Mouse (Mus musculus) kidney, embryonic 16.5 days (tissue): ENCODE results near the gene Gm12355. TPM values are rescaled to one million over a fixed set of nuclear protein-coding genes. Genes with fewer than 3 reads are reported as not detected.
"Not testable (repeated sequence)": the region's sequence is repeated elsewhere in the genome, so short reads cannot be mapped to it uniquely, and the experiment has no call there.

Experiments used
- ATAC-seq: fragments of 200-750 bp; cut with Nextera tagmentation; 2 replicates; pipeline ENCODE4 v1.8.0; 2017; ENCODE audit warnings: moderate TSS enrichment; ENCODE audit not compliant: low FRiP score, low TSS enrichment
- H3K27ac ChIP-seq: fragments of 300-500 bp; sonication (generic); 2 replicates; pipeline ENCODE4 v1.5.1; 2014; ENCODE audit warnings: low read length
- H3K27me3 ChIP-seq: fragments of 300-500 bp; sonication (generic); 2 replicates; pipeline ENCODE4 v1.6.1; 2014; ENCODE audit warnings: low read length, control low read depth, mixed read lengths; ENCODE audit not compliant: insufficient read depth
- H3K36me3 ChIP-seq: fragments of 300-500 bp; sonication (generic); 2 replicates; pipeline ENCODE4 v1.6.1; 2014; ENCODE audit warnings: low read length, control low read depth, mixed read lengths; ENCODE audit not compliant: insufficient read depth
- H3K4me1 ChIP-seq: fragments of 300-500 bp; sonication (generic); 2 replicates; pipeline ENCODE4 v1.6.1; 2014; ENCODE audit warnings: low read length, control low read depth, mixed read lengths; ENCODE audit not compliant: insufficient read depth
- H3K4me2 ChIP-seq: fragments of 300-500 bp; sonication (generic); replicated peaks from 2 replicates; pipeline ENCODE4 v1.6.1; 2014; ENCODE audit warnings: low read depth, low read length
- H3K4me3 ChIP-seq: fragments of 300-500 bp; sonication (generic); 2 replicates; pipeline ENCODE4 v1.5.1; 2014; ENCODE audit warnings: mild to moderate bottlenecking, low read length
- H3K9ac ChIP-seq: fragments of 300-500 bp; sonication (generic); replicated peaks from 2 replicates; pipeline ENCODE4 v1.6.1; 2014; ENCODE audit warnings: low read length
- H3K9me3 ChIP-seq: fragments of 300-500 bp; sonication (generic); 2 replicates; pipeline ENCODE4 v1.6.1; 2016; ENCODE audit warnings: low read length, control low read depth
- WGBS: fragments of 180-500 bp; shearing (Covaris S2); extraction: QIAGEN DNeasy Blood & Tissue Kit; methylation state at CpG from one replicate; pipeline ENCODE4 v1.1.7; 2014; 5-methylcytosine and 5-hydroxymethylcytosine counted together
- polyA plus RNA-seq: library from polyadenylated mRNA; unstranded; fragments of >200 nt; fragmentation: Nextera tagmentation; extraction: Ambion mirVana; gene quantifications from 2 replicates; pipeline ENCODE4 v1.2.1, GENCODE M21; 2015

Gm12355 gene
- polyA plus RNA-seq, 1 experiment from 2014 or later = 0.86 TPM

- H3K36me3 ChIP-seq = no peaks in the 10 kb centered on the region
- 92% methylated on average over 13 of the region's 13 CpGs for WGBS
- ATAC-seq = no peak
- H3K27me3 ChIP-seq = no peaks in the 10 kb centered on the region
- H3K27ac ChIP-seq = no peak overlapping the region
- no peaks in the 10 kb centered on the region for H3K4me1 ChIP-seq
- H3K4me2 ChIP-seq = no peak overlapping the region
- H3K9me3 ChIP-seq = peaks cover 6% of the 10 kb centered on the region
- no peak overlapping the region for H3K9ac ChIP-seq
- no peak overlapping the region for H3K4me3 ChIP-seq
These were observed 4.7 kb downstream of the Gm12355 start for GRCm38 (mm10) chr11:98620791-98621190.

DNA sequence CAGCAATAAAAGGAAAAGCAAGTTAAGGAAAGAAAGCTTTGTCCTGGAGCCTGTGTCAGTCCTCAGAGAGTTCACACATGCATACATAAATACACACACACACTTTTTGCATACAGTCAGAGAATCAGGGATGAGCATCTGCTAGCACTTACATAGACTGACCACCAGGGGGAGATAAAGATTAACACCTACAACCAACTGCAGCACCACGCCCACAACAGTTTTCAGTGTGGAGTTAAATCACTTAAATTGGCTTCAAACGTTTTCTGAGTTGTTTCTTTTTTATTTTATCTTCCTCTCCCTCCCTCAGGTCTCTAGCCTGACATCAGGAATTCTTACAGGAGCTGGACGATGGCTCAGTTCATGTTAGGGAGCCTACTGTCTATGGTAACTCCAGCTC is 18.7 kb downstream of the Gm12355 start:
- 0 out of 2 replicates have a peak, but pooled peaks have one; percentile 9 for ATAC-seq
- 3% methylated on average over 3 of the region's 3 CpGs for WGBS
- no peak overlapping the region for H3K9ac ChIP-seq
- H3K36me3 ChIP-seq = no peaks in the 10 kb centered on the region
- H3K9me3 ChIP-seq = no peaks in the 10 kb centered on the region
- no peak overlapping the region for H3K27ac ChIP-seq
- no peak overlapping the region for H3K4me3 ChIP-seq
- no peaks in the 10 kb centered on the region; the same call in 1 of the 2 replicates for H3K27me3 ChIP-seq
- H3K4me1 ChIP-seq = peaks cover 4% of the 10 kb centered on the region; the same call in 1 of the 2 replicates
- H3K4me2 ChIP-seq = no peak overlapping the region

- H3K9ac ChIP-seq, H3K27me3 ChIP-seq, H3K4me3 ChIP-seq, H3K9me3 ChIP-seq, H3K36me3 ChIP-seq, ATAC-seq, H3K4me1 ChIP-seq, H3K4me2 ChIP-seq, H3K27ac ChIP-seq: not testable (repeated sequence)
- 72% methylated on average over 6 of the region's 6 CpGs for WGBS
These were observed 20.6 kb downstream of the Gm12355 start for GRCm38 (mm10) chr11:98604911-98605310.

DNA sequence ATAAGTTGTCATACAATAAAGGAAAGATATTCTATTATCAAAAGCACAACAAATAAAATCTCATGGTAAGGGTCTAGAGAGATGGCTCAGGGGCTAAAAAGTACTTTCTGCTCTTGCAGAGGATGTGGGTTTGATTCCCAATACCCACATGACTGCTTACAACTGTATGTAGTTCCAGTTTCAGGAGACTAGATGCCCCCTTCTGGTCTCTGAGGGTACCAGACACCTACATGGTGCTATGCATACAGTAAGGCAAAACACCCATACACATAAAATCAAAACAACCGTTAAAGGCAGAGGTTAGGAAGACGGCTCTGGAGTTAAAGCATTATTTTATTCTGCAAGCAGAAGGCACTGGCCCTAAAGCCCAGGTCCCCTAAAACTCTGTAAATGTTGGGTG is 21.5 kb downstream of the Gm12355 start:
- no peaks in the 10 kb centered on the region for H3K36me3 ChIP-seq
- H3K9ac ChIP-seq = no peak overlapping the region
- H3K27me3 ChIP-seq = peaks cover 14% of the 10 kb centered on the region
- ATAC-seq = no peak
- H3K27ac ChIP-seq = no peak overlapping the region
- no peak overlapping the region for H3K4me2 ChIP-seq
- H3K4me3 ChIP-seq = no peak overlapping the region
- WGBS = 77% methylated on average over 2 of the region's 2 CpGs
- H3K4me1 ChIP-seq = peaks cover 6% of the 10 kb centered on the region; the same call in 1 of the 2 replicates
- no peaks in the 10 kb centered on the region for H3K9me3 ChIP-seq

DNA sequence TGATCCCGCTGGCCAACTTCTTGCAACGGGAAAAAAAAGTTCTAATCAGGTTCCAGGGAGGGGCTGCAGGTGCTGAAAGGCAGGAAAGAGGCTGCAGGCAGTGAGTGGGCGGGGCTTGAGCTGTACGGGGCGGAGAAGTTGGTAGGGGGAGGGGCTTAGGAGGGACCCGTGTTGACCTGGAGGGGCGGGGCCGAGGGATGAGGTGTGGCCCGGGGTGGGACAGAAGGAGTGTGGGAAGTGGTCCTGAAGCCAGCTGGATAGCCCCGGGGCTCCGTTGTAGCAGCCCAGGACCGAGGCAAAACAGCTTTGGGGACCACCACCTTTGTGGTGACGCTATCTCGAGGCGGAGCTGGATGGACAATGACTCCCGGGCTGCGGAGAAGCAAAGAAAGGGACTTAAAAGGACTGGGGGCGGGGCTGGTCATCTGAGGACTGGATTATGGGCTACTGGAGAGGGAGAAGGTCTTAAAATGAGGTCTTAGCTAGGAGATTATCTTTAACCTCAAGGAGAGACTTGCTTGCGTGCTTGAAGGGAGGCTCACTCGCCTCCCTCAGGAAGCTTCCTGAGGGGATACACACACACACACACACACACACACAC is 23.3 kb downstream of the Gm12355 start:
- peaks cover 6% of the 10 kb centered on the region; the same call in 1 of the 2 replicates for H3K4me1 ChIP-seq
- no peaks in the 10 kb centered on the region for H3K36me3 ChIP-seq
- H3K27ac ChIP-seq = no peak overlapping the region
- H3K27me3 ChIP-seq = peaks cover 24% of the 10 kb centered on the region
- 2% methylated on average over 20 of the region's 20 CpGs for WGBS
- ATAC-seq = peak; percentile 37; the same call in 1 of the 2 replicates
- peak overlapping the region; percentile 43 for H3K9ac ChIP-seq
- H3K4me2 ChIP-seq = peak overlapping the region; percentile 54
- H3K9me3 ChIP-seq = no peaks in the 10 kb centered on the region
- H3K4me3 ChIP-seq = peak overlapping the region; percentile 37

GRCm38 (mm10) chr11:98599291-98599690 is 26.2 kb downstream of the Gm12355 start:
- Histone ChIP-seq H3K36me3 (no peaks in the 10 kb centered on the region), H3K9me3 (no peaks in the 10 kb centered on the region), H3K4me2 (no peak overlapping the region), H3K27me3 (peaks cover 24% of the 10 kb centered on the region), H3K27ac (no peak overlapping the region), H3K4me3 (no peak overlapping the region), H3K9ac (no peak overlapping the region), H3K4me1 (peaks cover 6% of the 10 kb centered on the region; the same call in 1 of the 2 replicates)
- no peak for ATAC-seq
- WGBS = 41% methylated on average over 18 of the region's 18 CpGs

DNA sequence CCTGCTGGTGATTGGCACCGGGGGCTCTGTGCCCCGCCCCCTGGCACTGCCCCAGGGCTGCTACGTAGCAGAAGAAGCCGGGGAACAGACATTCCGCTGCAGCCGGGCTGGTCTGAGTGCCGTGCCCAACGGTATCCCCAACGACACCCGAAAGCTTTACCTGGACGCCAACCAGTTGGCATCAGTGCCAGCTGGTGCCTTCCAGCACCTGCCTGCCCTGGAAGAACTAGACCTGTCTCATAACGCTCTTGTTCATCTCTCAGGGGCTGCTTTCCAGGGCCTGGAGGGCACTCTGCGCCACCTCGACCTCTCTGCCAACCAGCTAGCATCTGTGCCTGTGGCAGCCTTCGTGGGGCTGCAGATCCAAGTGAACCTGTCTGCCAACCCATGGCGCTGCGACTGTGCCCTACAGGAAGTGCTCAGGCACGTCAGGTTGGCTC is 26.6 kb downstream of the Gm12355 start:
- Histone ChIP-seq H3K4me1 (peaks cover 6% of the 10 kb centered on the region; the same call in 1 of the 2 replicates), H3K9me3 (no peaks in the 10 kb centered on the region), H3K27me3 (peaks cover 24% of the 10 kb centered on the region), H3K9ac (no peak overlapping the region), H3K36me3 (no peaks in the 10 kb centered on the region), H3K4me2 (no peak overlapping the region), H3K27ac (no peak overlapping the region), H3K4me3 (no peak overlapping the region)
- ATAC-seq = no peak
- WGBS = 58% methylated on average over 18 of the region's 18 CpGs

- H3K9ac ChIP-seq = no peak within 1 kb of the TSS
- no peak within 1 kb of the TSS for H3K4me2 ChIP-seq
- no peak for ATAC-seq
- 86% methylated on average over 8 of the region's 8 CpGs for WGBS
- H3K27me3 ChIP-seq = peaks cover 24% of the 10 kb centered on the region
- no peaks in the 10 kb centered on the region for H3K9me3 ChIP-seq
- no peak within 1 kb of the TSS for H3K27ac ChIP-seq
- peaks cover 6% of the 10 kb centered on the region; the same call in 1 of the 2 replicates for H3K4me1 ChIP-seq
- H3K36me3 ChIP-seq = no peaks in the 10 kb centered on the region
- no peak within 1 kb of the TSS for H3K4me3 ChIP-seq
These were observed 27.5 kb downstream of the Gm12355 start, which contains the start of gene Lrrc3c for GRCm38 (mm10) chr11:98597991-98598390. Lrrc3c (plus strand) TSS chr11:98598291.

DNA sequence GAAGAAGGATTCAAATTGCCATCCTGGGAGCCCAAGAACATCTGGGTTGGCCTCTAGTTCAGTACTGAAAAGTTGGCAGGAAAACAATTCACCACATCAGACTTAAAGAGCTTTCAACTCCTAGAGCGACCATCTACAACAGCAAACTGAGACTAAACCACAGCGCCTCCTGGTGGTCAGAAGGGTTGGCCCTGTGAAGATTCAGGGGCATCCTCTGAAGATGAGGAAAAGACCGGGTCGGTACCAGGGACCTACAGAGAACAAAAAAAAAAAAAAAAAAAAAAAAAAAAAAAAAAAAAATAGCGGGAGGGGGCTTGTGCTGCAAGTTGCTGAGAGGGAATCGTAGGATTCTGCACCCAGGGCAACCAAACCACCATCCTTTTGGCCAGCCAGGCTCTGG is 28.1 kb downstream of the Gm12355 start:
- no peak; the same call in 1 of the 2 replicates for ATAC-seq
- H3K36me3 ChIP-seq = no peaks in the 10 kb centered on the region
- H3K27ac ChIP-seq = no peak overlapping the region
- H3K4me3 ChIP-seq = no peak overlapping the region
- H3K9ac ChIP-seq = no peak overlapping the region
- peaks cover 24% of the 10 kb centered on the region for H3K27me3 ChIP-seq
- H3K9me3 ChIP-seq = no peaks in the 10 kb centered on the region
- no peak overlapping the region for H3K4me2 ChIP-seq
- H3K4me1 ChIP-seq = peaks cover 6% of the 10 kb centered on the region; the same call in 1 of the 2 replicates
- 42% methylated on average over 6 of the region's 6 CpGs for WGBS

DNA sequence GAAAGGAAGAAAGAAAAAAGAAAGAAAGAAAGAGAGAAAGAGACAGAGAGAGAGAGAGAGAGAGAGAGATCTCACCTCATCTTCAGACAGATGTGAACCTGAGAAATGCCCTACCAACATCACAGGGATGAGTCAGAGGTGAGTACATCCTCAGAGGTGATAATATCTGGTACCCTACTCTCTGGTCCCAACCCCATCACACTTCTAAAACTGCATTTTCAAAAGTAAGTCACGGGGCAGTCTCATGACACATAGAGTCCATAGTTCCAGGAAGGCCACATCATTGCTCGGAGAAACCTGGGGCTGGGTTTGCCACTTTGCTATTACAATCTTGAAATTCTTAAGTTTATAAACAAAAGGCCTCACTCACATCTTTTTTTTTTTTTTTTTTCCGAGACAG is 29.5 kb downstream of the Gm12355 start:
- no peak overlapping the region for H3K9ac ChIP-seq
- peaks cover 6% of the 10 kb centered on the region; the same call in 1 of the 2 replicates for H3K4me1 ChIP-seq
- 83% methylated on average over 3 of the region's 3 CpGs for WGBS
- no peak overlapping the region for H3K27ac ChIP-seq
- H3K27me3 ChIP-seq = peaks cover 27% of the 10 kb centered on the region
- H3K36me3 ChIP-seq = no peaks in the 10 kb centered on the region
- no peak for ATAC-seq
- H3K4me2 ChIP-seq = no peak overlapping the region
- no peaks in the 10 kb centered on the region for H3K9me3 ChIP-seq
- H3K4me3 ChIP-seq = no peak overlapping the region
